Mouse (Mus musculus): ENCODE results near the gene Rnf224.

Gene Rnf224

DNA sequence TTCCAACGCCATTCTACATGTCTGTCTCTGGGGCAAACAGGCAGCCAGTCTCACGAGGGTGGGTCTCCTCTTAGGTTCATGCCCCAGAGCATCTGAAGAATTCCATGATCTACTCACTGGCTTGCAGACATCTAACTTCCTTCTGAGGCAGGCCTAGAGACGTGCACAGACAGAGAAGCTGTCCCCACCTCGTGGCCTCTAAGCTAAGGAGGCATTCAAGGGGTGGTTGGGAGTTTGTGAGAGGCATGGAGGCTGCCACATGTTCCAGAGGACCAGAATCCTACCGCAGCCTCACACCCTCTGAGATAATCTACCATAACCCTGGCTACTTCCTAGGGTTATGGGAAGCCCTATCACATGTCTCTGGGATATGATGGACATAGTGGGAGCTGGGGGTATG lies 42.6 kb downstream of the Rnf224 start:
- no peak for DNase-seq (ENCODE audit: low spot score)

DNA sequence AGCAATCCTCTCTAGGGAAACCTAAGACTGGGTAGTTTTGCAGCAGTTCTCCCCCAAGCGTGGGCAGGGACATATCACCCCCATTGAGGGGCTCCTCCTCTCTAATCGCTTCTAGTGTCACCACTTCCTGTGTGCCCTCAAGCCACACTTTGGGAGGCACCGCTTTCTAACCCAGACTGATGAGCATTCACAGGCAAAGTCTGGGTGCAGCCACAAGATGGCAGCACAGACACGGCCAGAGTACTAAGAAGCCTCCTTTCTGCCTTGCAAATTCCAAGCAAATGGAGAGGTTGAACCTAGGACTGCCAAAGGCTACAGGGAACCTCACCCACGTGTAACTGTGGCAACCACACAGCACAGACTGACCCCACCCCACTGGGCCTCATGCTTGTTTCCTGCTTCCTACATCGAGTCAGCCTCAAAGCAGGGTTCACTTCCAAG lies 43.2 kb downstream of the Rnf224 start:
- DNase-seq (ENCODE audit: low spot score) = peak; percentile 92

DNA sequence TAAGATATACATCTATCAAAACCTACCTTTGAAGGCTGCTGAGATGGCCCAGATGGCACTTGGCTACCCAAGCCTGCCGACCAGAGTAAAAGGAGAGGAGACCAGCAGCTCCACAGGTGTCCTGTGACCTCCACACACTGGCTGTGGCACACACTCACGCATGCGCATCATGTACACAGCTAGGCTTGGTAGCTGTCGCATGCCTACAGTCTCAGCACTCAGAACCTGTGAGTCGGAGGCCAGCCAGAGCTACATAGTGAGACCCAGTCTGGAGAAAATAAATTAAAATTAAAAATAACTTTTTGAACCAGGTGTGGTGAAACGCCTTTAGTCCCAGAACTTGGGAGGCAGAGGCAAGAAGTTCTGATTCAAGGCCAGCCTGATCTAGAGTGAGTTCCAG lies 48.7 kb downstream of the Rnf224 start:
- no peak for DNase-seq (ENCODE audit: low spot score)

DNA sequence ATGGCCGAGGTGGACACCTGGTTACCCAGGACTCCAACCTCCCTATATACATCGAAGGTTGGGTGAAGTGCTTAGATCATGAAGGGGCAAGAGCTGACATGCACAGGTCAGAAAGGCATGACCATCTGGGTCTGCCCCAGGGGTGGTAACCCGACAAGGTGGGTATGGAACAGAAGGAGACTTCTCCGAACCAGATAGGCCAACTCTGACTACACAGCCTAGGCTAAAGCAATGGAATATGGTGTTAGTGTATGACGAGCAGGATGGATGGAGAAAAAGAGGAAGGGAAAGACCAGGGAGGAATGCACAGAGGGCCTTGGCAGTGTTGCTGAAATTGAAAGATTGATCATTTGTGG lies 50.0 kb downstream of the Rnf224 start:
- no peak for DNase-seq (ENCODE audit: low spot score)

DNA sequence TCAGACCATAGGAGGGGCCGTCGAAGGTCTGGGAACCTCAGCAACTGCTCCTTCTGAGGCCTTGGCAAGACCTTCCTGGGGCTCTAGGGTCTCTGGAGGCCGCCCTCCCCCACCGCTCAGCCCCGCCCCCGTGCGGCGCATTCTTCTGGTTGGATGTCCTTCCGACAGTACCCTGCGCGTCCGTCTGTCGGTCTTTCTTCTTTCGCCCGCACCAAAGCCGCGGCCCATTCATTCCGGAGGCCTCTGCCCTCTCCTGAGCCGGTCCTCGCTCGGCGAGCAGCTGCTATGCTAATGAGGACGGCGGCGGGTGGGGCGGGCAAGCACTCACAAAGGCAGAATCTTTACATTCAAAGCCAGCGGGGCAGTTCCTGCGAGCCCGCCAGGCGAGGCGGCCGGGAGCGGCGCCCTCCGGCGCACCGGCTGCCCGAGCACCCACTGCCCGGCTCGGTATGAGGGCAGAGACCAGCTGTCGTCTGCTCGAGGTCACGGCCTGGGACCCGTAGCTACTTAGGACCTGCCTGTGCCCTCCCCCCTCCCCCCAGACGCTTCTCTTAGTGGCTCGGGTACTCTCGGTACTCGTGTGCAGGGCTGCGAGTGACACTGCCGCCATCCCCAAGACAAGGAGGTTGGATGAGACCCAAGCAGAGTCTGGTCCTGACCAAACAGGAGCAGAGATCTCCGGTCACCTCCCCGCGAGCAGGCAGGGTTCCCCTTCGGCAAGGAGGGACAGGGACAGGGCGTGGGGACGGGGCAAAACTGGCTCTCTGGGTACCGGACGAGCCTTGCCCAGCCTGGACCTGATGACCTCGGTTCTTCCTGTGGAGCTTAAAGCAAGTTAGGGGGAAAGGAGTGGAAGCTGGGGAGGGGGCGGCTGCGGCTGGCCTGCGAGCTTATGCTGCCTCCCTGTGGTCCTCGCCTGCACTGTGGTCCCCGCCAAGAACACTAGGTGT lies 50.7 kb downstream of the Rnf224 start:
- peak; percentile 89 for DNase-seq (ENCODE audit: low spot score)

DNA sequence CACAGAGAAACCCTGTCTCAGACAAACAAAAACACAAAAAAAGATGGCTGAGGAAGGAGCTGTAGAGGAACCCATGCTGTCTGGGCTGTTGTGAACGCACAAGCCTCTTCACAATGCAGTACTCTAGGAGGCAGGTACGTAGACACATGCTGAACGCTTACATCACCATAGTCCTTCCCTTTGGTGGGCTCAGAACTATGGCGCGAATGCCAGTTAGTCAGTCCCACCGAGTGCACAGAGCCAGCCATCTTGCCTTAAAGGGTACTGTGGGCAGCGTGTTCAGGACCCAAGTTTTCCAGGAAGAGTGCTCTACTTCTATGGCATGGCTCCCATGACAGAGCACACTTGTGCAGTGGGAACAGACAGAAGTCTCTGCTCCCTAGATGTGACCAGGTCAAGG lies 52.1 kb downstream of the Rnf224 start:
- no peak for DNase-seq (ENCODE audit: low spot score)
